Mouse (Mus musculus) CD4-positive, CD25-positive, alpha-beta regulatory T cell, adult 2 months (primary cell): ENCODE results near the gene Lmo2.

Experiments used
- DNase-seq: peaks from one replicate; pipeline ENCODE4 v3.0.0-alpha.2; 2012; ENCODE audit warnings: low read depth, low spot score

The Lmo2 gene

DNA sequence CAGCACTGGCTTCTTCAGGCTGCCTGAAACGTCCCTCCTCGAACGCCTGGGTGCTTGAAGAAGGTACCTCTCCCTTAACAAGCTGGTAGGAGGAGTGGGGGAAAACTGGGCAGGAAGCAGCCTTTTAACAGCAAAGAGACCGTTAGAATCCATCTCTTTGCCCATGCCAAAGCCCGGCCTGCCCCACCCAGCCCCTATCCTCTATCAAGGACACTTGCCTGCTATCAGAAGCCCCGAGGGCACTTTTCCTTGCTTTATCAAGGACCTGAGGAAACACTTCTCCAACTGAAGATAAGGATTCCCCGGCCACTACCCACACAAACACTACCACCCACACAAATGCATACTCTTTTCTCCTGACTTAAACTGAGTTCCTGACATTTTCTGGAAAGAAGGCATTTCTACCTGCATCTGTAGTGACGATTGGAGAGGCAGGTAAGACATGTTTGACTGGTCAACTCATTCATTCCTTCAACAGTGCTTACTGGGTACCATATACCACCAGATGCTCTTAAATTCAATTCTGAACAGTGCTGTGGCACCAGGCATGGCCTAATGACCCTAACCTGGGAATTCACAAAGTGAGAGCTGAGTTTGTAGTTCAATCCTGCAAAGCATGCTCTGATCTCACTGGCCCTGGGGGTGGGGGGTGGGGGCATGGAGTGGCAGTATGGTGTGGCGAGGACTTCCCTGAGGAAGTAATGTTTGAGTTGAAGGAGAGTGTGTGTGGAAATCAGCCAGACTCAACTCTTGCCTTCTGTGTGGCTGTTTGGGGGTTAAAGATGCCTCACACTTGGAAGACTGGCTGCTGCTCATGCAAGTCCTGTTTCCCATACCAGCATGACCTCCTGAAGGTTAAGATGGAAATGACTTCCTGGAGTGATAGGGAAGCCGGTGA, at the start of gene Lmo2:
Gene Lmo2, plus strand, starts transcription at position 338 of the 898 bp plus-strand sequence.
- no peak for DNase-seq

GRCm38 (mm10) chr2:103910601-103911000, 47.2 kb upstream of the Lmo2 start:
- no peak for DNase-seq

DNA sequence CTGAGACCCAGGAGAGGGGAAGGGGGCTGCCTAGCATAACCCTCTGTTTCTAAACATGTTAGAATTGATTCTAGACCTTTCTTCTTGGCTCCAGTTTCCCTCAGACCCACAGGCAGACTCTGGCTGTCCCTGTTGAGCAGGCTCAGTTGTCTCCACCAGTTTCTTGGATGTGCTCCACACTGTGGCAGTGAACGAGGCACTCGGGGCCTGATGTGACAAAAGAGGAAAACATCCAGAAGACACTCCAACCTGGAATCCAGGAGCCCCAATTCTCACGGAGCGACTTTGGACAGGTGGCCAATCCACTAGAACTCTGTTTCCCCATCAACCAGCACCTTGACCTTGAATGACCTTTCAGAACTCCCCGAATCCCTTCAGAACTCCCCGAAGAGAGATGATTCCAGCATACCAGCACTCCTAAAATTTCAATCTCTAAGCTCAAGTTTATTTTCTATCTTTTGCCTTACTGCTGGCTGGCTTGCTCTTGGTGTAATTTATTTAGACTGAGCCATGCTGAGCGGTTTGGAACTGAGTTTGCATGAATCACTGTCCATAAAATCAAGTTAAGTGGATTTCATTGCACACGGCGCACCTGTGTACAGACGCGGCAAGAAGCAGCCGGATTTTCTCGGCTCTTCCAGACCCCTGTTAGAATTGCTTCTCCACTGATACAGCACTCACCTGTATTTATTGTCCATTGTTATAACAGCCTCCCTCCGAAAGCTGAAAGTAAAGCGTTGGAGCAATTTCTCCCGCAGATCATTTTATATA, 45.1 kb upstream of the Lmo2 start:
- DNase-seq: no peak

- no peak for DNase-seq
These were observed 44.5 kb upstream of the Lmo2 start for GRCm38 (mm10) chr2:103913252-103913650.

DNA sequence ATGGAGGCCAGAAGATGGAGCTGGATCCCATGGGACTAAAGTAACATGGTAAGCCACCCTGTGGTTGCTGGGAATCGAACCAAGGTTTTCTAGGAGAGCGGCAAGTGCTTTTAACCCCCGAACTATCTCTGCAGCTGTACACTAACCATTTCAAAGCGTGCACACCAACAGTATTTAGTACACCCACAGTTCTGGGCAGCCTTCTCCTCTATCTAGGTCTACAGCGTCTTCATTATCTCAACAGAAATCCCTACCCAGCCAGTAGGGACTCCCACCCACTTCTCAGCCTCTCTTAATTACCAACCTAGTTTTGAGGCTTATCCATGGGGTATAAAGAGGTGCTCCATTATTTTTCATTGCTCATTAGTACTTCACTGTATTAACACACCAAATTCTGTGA, 41.7 kb upstream of the Lmo2 start:
- no peak for DNase-seq

- DNase-seq: no peak
These were observed 40.4 kb upstream of the Lmo2 start for GRCm38 (mm10) chr2:103917375-103917774.

GRCm38 (mm10) chr2:103918375-103918774, 39.4 kb upstream of the Lmo2 start:
- DNase-seq: no peak

- DNase-seq: no peak
These were observed 38.3 kb upstream of the Lmo2 start for GRCm38 (mm10) chr2:103919488-103919887.

DNA sequence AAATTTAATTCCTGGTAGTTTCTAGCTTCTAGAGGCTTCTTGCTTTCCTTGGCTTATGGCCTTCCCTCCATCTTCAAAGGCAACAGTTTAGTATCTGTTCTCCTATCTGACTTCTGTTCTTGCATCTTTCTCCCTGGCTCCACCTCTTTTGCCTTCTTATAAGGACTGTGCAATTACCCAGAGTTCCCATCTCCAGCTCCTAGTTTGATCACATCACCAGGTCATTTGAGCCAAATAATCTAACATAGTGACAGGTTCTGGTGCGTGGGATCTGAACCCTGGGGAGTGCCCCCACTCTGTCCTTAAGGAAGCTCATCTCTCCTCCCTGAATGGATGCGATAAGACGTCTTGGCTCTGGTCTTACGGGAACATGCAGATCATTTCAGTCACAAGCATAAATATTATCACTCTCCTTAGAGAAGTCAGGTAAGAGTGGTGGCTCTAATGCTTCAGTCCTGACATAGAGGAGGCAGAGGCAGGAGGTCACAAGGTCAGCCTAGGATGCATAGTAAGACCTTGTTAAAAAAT, 31.1 kb upstream of the Lmo2 start:
- no peak for DNase-seq

GRCm38 (mm10) chr2:103927610-103928145, 30.1 kb upstream of the Lmo2 start:
- DNase-seq: no peak

DNA sequence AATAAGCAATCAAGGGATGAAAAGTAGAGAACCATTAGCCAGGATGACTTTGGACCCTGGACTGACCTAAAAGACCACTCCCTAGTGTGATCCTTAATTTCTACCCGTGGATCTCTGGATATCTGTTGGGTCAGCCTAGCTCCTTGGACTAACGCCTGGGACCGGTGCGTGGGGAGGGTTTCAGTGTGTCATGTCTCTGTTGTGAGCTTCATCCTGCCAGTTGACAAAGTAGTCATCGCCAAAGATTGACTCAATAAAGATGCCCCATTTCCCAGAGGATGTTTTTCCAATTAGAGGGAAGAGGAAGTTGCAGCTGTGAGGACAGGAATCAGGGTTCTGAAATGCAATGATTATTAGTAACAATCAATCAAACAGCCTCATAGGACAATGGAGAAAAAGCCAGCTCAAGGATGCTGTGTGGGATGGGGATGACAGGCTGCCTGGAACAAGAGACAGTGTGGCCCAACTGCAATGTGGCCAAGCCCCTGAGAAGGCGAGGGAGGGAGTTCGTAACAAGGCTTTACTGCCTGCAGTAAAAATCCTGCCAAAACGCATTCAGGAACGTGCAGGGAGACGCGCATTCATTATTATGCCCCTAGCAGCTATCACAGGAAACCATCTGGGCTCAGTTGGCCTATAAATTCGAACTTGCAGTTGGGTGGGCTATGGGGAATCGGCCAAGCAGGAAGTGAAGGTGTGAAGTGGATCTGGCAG, 27.3 kb upstream of the Lmo2 start:
- DNase-seq: no peak

GRCm38 (mm10) chr2:103931511-103931911, 26.3 kb upstream of the Lmo2 start:
- DNase-seq: no peak

DNA sequence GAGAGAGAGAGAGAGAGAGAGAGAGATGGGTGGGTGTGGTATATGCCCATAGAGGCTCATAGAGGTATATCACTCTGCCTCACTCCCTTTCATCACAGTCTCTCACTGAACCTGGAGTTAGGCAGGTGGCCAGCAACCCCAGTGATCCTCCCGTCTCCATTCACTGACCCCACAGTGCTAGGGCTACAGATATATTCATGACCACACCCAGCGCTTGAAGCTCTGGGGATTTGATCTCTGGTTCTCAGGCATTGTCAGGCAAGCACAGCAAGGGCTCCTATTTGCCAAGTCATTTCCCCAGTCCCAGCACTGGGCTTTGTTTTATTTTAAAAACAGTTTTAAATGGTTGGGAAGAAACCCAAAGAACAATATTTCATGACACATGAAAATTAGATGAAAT, 25.8 kb upstream of the Lmo2 start:
- DNase-seq: no peak

DNA sequence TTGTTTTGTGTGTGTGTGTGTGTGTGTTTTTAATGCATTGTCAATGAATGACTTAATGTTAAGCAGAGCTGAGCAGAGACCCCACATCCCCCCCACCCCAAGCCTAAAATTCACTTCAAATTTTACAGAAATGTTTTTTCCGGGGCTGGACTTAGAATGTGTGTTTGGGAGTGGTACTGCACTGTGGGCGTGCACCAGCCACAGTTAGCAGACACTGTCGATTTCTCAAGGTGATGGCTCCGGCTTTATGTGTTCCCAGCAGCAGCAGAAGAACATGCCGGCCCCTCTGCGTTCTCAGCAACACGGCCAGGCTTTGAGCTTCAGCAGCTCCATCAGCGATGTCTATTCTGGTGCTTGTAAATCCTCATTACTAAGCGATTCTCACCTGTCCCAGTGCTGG, 25.3 kb upstream of the Lmo2 start:
- no peak for DNase-seq

GRCm38 (mm10) chr2:103934270-103934669, 23.5 kb upstream of the Lmo2 start:
- no peak for DNase-seq

DNA sequence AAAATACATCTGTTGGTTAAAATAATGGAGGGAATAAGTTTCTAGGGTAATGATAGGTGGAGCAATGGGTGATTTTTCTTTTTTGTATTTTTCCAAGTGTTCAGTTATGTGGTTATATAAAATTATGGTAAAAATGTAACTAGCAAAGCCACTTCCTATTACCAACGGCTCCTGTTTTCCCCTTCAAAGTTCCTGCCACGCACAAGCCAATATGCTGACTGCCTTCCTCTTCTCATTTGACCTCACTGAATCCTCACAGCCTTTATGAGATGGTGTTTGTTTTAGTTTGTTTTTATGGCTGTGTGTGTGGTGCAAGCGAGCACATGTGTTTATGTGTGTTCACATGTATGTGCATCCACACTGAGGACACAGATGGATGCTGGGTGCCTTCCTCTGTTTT, 23.1 kb upstream of the Lmo2 start:
- DNase-seq: no peak

- no peak for DNase-seq
These were observed 21.9 kb upstream of the Lmo2 start for GRCm38 (mm10) chr2:103935691-103936435.

- DNase-seq: no peak
These were observed 21.1 kb upstream of the Lmo2 start for GRCm38 (mm10) chr2:103936666-103937065.

GRCm38 (mm10) chr2:103937670-103938069, 20.1 kb upstream of the Lmo2 start:
- DNase-seq: no peak

DNA sequence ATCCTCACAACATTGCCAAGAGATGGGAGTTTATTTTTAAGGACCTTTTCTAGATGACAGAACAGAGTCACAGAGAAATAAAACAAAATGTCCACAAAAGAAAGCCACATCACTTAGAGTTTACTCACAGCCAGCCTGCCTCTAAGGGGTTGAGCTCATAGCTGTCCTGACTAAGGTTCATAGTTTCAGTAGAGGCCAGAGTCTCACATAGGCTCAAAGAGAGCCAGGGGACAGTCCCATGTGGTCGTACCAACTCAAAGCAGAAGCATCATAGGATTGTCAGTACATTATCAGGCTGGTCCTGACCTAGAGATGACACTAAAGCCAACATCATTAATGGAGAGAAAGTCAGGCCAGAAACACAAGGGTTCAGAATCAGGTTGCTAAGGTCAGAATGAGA, 19.2 kb upstream of the Lmo2 start:
- DNase-seq: no peak

DNA sequence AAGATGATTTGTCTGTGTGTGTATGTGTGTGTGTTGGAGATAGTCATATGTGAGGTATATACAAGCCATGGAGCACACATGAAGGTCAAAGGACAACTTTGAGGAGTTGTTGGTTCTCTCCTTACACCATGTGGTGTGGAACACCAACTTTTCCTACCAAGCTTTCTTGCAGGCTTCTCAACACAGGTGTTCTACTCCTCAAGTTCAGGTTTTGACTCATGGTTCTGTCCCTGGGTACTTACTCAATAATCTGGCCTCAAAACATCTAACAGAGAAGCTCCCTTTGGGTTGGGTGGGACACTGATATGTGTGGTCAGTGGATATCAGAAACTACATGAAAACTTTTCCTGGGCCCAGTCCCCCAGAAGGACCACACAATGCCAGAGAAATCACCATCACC, 18.8 kb upstream of the Lmo2 start:
- DNase-seq: no peak
